In the genomic region with DNA sequence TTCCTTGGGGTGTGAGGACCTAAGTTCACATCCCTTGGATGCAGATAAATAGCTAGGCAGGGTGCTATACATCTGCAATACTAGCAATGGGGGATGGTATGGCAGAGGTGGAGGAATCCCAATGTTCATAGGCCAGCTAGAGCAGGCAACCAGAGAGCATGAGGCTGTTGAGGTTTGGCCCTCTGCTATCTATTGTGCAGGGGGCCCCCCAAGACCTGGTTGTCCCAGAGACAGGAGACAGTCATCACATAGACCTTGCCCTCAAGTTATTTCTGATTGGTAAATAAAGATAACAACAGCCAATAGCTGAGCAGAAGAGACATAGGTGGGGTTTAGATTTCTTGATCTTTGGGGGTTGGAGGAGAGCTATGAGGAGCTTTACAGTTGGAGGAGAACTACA, we compare ENCODE assay signal across 18 mouse cellular contexts.
"Had no signal": no experiment of that assay in that cellular context is flagged by ENCODE, and none has a peak within 500 bp of the region (broad histone marks: within the 10 kb centered on the region; RNA-seq: fewer than 3 reads in every experiment).

No protein-coding gene starts in this region.

- H3K4me3 ChIP-seq: midbrain, embryonic 12.5 days; midbrain, embryonic 15.5 days; myocyte; neural tube, embryonic 13.5 days; neural tube, embryonic 15.5 days had no signal

- H3K9me3 ChIP-seq: midbrain, embryonic 12.5 days; midbrain, embryonic 15.5 days; neural tube, embryonic 13.5 days; neural tube, embryonic 15.5 days had no signal

- H3K27me3 ChIP-seq: midbrain, embryonic 12.5 days; midbrain, embryonic 15.5 days; neural tube, embryonic 13.5 days; neural tube, embryonic 15.5 days had no signal

- H3K36me3 ChIP-seq: midbrain, embryonic 12.5 days; midbrain, embryonic 15.5 days; neural tube, embryonic 13.5 days; neural tube, embryonic 15.5 days had no signal

- H3K4me2 ChIP-seq: lung, embryonic 14.5 days; midbrain, embryonic 12.5 days; midbrain, embryonic 15.5 days; neural tube, embryonic 13.5 days; neural tube, embryonic 15.5 days had no signal

- H3K27ac ChIP-seq: liver, embryonic 14.5 days; midbrain, embryonic 12.5 days; midbrain, embryonic 15.5 days; neural tube, embryonic 13.5 days; neural tube, embryonic 15.5 days had no signal

- H3K4me1 ChIP-seq: midbrain, embryonic 12.5 days; neural tube, embryonic 15.5 days had no signal

- H3K9ac ChIP-seq: liver, embryonic 14.5 days; lung, embryonic 14.5 days; midbrain, embryonic 12.5 days; midbrain, embryonic 15.5 days; neural tube, embryonic 13.5 days; neural tube, embryonic 15.5 days had no signal

- DNase-seq: lung, adult 18-20 months; lung, embryonic 14.5 days; lung, postnatal 10 days; lung, postnatal 4 days; retina, postnatal 1 day; right cerebral cortex, adult 18-20 months; right cerebral cortex, postnatal 25 days; right cerebral cortex, postnatal 4 days; spleen, adult 18-20 months; thymus, adult 18-20 months; thymus, postnatal 14 days; thymus, postnatal 36 days had no signal
